Mouse (Mus musculus) midbrain, embryonic 10.5 days (tissue): ENCODE measurements around the gene Gm128. TPM values are rescaled to one million over a fixed set of nuclear protein-coding genes. Genes with fewer than 3 reads are reported as not detected.

ENCODE experiments used
- DNase-seq: peaks from one replicate; pipeline ENCODE4 v3.0.0-alpha.2; 2017; ENCODE audit warnings: low spot score
- H3K27ac ChIP-seq: fragments of 300-500 bp; sonication (generic); replicated peaks from 2 replicates; pipeline ENCODE4 v1.5.1; 2016; ENCODE audit warnings: mild to moderate bottlenecking
- H3K27me3 ChIP-seq: fragments of 300-500 bp; sonication (generic); 2 replicates; pipeline ENCODE4 v1.6.1; 2016; ENCODE audit warnings: low read depth, mild to moderate bottlenecking; ENCODE audit not compliant: poor library complexity, severe bottlenecking
- H3K36me3 ChIP-seq: fragments of 300-500 bp; sonication (generic); 2 replicates; pipeline ENCODE4 v1.6.1; 2016; ENCODE audit warnings: mild to moderate bottlenecking, moderate library complexity
- H3K4me1 ChIP-seq: fragments of 300-500 bp; sonication (generic); 2 replicates; pipeline ENCODE4 v1.6.1; 2016
- H3K4me3 ChIP-seq: fragments of 300-500 bp; sonication (generic); 2 replicates; pipeline ENCODE4 v1.5.1; 2016; ENCODE audit warnings: mild to moderate bottlenecking, moderate library complexity
- H3K9me3 ChIP-seq: fragments of 300-500 bp; sonication (generic); replicated peaks from 2 replicates; pipeline ENCODE4 v1.6.1; 2016; ENCODE audit warnings: mild to moderate bottlenecking
- WGBS: fragments of 180-500 bp; shearing (Covaris S2); methylation state at CpG from one replicate; pipeline ENCODE4 v1.1.7; 2016; 5-methylcytosine and 5-hydroxymethylcytosine counted together
- polyA plus RNA-seq: library from polyadenylated mRNA; unstranded; fragments of >200 nt; fragmentation: Nextera tagmentation; extraction: Ambion mirVana; gene quantifications from 2 replicates; pipeline ENCODE4 v1.2.1, GENCODE M21; 2016

The Gm128 gene
- polyA plus RNA-seq, 1 experiment from 2014 or later = 0.25 TPM

DNA sequence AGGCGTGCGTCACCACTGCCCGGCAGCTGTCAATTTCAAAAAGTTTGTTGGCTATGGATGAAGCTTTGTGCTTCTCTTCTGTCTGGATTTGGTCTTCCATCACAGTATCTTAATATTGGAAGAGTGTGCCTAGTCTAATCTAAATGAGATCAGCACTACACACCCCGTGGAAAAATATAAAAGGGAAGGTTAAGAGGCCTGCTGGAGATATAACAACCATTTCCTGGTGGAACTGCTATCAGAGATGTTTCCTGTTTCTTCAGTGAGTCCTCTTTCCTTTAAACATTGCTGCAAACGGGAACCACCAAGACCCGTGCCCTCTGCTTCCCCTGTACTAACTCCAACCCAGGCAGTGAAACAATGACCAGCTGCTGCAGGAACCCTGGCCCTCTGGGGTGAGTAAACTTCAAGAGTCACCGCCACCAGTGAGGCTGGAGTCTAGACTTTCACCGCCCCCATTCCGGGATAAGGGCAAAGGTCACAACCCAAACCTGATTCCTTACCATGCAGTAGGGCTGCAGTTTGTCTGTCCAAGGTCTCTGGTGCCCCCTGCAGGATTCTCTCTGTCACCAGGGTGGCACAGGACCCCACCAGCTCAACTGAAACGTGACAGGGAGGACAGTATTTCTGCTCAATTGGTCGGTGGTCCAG, 21.8 kb upstream of the Gm128 start:
- DNase-seq = peak; percentile 64
- peaks cover 92% of the 10 kb centered on the region for H3K36me3 ChIP-seq
- H3K27me3 ChIP-seq = no peaks in the 10 kb centered on the region
- H3K4me3 ChIP-seq = no peak overlapping the region
- WGBS = 47% methylated on average over 11 of the region's 11 CpGs
- peaks cover 6% of the 10 kb centered on the region; the same call in 1 of the 2 replicates for H3K4me1 ChIP-seq
- H3K27ac ChIP-seq = no peak overlapping the region; the same call in 1 of the 2 replicates
- no peaks in the 10 kb centered on the region for H3K9me3 ChIP-seq

DNA sequence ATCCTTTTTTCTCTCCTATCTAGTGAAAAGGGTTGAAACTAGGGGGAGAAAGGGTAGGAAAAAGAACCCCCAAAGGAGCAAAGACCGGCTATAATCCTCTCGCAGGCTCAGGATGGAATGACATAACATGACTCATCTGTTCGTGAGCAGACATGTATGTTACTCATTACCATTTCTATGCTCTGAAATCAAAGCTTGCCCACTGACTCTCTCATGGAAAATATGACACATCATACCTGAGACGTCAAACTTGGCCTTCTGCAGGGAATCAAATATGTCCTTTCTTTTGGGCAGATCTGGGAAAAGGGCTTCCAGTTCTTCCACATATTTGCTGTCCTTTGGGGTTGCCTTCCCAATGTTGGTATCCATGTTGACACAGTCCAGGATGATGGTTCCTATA, 20.6 kb upstream of the Gm128 start:
- H3K9me3 ChIP-seq = no peaks in the 10 kb centered on the region
- no peak for DNase-seq
- H3K27ac ChIP-seq = no peak overlapping the region
- H3K4me1 ChIP-seq = peaks cover 6% of the 10 kb centered on the region; the same call in 1 of the 2 replicates
- peaks cover 92% of the 10 kb centered on the region for H3K36me3 ChIP-seq
- 94% methylated on average over 4 of the region's 4 CpGs for WGBS
- H3K27me3 ChIP-seq = no peaks in the 10 kb centered on the region
- H3K4me3 ChIP-seq = no peak overlapping the region

DNA sequence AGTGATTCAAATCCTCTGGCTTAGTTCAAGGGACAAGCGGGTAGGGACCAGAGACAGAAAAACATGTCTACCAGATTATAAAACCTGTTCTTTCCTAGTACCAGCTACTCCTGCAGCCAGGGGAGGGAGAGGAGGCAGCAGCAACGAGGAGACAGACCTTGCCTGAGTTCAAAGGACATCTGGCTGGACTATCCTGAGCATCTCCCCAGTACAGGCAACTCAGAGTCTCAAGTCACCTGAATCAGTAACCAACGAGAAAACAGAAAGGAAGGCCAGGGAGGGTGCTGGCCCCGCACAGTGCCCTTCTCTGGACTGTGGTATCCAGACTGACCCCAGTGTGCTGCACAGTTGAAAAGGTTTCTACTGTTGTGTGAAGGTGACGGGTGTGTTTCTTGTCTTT, 15.5 kb upstream of the Gm128 start:
- peaks cover 96% of the 10 kb centered on the region for H3K36me3 ChIP-seq
- H3K4me1 ChIP-seq = no peaks in the 10 kb centered on the region
- no peak overlapping the region for H3K27ac ChIP-seq
- DNase-seq = no peak
- H3K27me3 ChIP-seq = no peaks in the 10 kb centered on the region
- no peak overlapping the region for H3K4me3 ChIP-seq
- no peaks in the 10 kb centered on the region for H3K9me3 ChIP-seq
- WGBS = 86% methylated on average over 5 of the region's 5 CpGs

DNA sequence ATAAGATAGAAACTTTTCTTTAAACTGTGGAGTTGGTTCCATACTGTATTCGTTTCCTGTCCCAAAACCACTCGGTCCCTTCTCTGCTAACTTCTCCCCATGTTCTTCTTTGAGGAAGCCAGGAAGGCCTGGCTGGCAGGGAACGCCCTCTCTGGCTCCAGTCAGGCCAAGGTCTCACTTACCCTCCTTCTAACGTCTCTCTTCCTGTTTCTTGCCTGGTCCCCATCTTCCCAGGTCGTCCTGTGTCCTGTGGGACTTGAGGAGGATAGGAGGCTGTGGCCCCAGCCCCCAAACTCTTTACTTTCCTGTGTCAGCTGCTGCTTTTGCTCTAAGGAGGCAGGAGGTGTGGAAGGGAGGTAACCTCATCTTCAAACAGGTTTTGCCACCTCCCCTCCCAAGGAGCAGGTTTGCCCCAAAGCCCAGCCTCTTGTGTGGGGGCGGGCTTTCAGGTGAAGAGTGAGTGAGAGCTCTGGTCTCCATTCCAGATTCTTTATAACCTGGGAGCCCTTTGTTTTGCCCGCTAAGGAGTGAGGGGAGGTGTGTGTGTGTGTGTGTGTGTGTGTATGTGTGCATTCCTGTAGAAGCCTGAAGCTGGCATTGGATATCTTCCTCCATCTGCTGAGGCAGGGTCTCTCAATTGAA, 9.5 kb upstream of the Gm128 start, which contains the start of gene Bnipl:
Bnipl (minus strand) TSS at position 411 of the 642 bp plus-strand sequence.
- WGBS = 59% methylated on average over 7 of the region's 7 CpGs
- H3K27me3 ChIP-seq = no peaks in the 10 kb centered on the region
- peaks cover 39% of the 10 kb centered on the region for H3K36me3 ChIP-seq
- DNase-seq = no peak
- no peaks in the 10 kb centered on the region for H3K9me3 ChIP-seq
- no peak within 1 kb of the TSS for H3K27ac ChIP-seq
- no peaks in the 10 kb centered on the region for H3K4me1 ChIP-seq
- no peak within 1 kb of the TSS for H3K4me3 ChIP-seq

DNA sequence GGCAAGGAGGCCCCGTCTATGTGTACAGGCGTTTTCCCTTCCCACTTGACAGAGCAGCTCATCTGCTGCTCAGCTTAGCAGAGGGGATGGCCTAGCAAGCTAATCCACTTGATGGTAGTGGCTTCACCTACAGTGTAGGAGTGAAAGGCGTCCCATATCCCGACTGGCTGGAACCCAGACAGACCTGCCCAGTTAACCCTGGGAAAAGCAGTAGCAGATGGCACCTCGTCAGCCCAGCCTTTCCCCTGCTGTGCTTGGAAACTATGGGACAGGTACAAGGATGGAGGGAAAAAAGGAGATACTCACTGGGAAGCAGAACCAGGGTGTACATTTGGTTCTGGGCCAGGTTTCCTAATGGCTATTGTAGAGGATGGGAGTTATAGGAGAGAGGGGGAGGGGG, 9.0 kb upstream of the Gm128 start:
- Histone ChIP-seq H3K36me3 (peaks cover 36% of the 10 kb centered on the region), H3K27me3 (no peaks in the 10 kb centered on the region), H3K4me3 (no peak overlapping the region), H3K4me1 (no peaks in the 10 kb centered on the region), H3K9me3 (no peaks in the 10 kb centered on the region), H3K27ac (no peak overlapping the region)
- WGBS = 82% methylated on average over 5 of the region's 5 CpGs
- DNase-seq = no peak

DNA sequence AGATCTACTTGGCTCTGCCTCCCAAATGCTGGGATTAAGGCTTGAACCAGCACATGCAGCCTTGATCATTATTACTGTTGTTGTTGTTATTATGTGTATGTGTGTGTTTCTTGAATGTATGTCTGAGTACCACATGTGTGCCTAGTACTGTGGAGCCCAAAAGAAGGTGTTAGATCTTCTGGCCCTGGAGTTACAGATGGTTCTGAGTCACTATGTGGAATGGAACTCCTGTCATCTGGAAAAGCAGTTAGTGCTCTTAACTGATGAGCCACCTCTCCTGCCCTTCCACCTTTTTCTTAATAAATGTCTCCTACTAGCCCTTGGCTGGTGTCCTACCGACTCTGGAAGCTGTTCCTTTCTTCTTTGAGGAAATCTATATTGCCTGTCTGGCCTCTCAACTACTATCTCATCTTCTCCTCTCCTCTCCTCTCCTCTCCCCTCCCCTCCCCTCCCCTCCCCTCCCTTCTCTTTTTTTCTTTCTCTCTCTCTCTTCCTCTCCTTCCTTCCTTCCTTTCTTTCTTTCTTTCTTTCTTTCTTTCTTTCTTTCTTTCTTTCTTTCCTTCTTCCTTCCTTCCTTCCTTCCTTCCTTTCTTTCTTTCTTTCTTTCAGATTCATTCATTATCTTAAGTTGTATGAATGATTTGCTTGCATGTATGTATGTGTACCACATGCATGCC, 6.4 kb upstream of the Gm128 start:
- 70% methylated on average over 1 of the region's 1 CpGs for WGBS
- Histone ChIP-seq H3K9me3 (no peaks in the 10 kb centered on the region), H3K27ac (no peak overlapping the region), H3K36me3 (peaks cover 15% of the 10 kb centered on the region), H3K27me3 (no peaks in the 10 kb centered on the region), H3K4me3 (no peak overlapping the region), H3K4me1 (no peaks in the 10 kb centered on the region)
- DNase-seq = no peak

DNA sequence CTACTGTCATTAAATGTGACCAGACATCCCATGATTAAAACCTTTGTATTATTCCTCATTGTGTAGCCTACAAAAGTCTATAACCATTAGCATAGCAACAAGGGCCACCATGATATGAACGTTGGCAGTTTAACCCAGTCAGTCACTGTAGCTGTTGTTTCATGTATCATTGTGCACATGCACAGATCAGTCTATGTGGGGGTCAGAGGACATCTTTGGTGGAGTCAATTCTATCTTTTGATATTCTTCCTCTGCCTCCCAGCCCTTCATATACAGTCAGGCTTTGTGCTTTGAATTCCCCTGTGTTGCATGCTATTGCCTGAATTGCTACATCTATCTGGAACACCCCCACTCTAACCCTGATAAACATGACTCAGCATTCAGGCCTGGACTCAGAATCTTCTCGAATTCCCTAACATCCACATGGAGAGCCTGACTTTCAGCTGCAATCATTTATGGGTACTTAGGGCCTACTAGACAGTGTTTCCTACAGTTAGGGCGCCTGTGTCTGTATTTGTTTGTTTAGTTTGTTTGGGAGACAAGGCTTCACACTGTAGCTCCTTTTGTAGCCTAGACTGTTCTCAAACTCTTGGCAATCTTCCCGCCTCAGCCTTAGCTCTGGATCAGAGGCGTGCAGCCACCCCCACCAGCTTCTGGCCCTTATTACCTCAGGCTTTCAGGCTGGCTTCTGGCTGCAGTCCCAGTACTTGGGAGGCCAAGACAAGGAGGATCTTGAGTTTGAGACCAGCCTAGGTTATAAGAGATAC, 5.2 kb upstream of the Gm128 start:
- 86% methylated on average over 5 of the region's 5 CpGs for WGBS
- DNase-seq = no peak
- no peak overlapping the region for H3K4me3 ChIP-seq
- peaks cover 8% of the 10 kb centered on the region; the same call in 1 of the 2 replicates for H3K36me3 ChIP-seq
- H3K4me1 ChIP-seq = no peaks in the 10 kb centered on the region
- no peaks in the 10 kb centered on the region for H3K9me3 ChIP-seq
- H3K27me3 ChIP-seq = no peaks in the 10 kb centered on the region
- no peak overlapping the region for H3K27ac ChIP-seq

DNA sequence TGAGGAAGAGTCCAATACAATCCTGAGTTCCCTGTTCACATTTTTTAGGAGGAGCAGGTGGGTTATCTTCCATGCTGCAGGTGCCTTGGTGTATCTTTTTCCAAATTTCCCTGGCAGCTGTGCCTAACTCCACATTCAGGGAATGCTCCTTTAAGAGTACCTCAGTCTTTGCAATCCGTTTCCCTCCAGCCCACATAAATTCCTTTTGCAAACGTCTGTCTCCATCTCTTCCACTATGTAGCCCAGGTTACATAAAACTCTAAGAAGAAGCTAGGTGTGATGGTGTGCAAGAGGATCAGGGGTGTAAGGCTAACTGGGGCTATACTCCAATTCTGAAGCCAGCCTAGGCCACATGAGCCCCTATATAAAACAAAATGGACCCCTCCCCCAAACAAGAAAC, 1.7 kb upstream of the Gm128 start:
- H3K4me1 ChIP-seq = peaks cover 13% of the 10 kb centered on the region
- no peaks in the 10 kb centered on the region for H3K9me3 ChIP-seq
- H3K36me3 ChIP-seq = peaks cover 17% of the 10 kb centered on the region
- WGBS = 84% methylated on average over 2 of the region's 2 CpGs
- no peak for DNase-seq
- H3K27ac ChIP-seq = no peak overlapping the region
- no peak overlapping the region for H3K4me3 ChIP-seq
- H3K27me3 ChIP-seq = no peaks in the 10 kb centered on the region

DNA sequence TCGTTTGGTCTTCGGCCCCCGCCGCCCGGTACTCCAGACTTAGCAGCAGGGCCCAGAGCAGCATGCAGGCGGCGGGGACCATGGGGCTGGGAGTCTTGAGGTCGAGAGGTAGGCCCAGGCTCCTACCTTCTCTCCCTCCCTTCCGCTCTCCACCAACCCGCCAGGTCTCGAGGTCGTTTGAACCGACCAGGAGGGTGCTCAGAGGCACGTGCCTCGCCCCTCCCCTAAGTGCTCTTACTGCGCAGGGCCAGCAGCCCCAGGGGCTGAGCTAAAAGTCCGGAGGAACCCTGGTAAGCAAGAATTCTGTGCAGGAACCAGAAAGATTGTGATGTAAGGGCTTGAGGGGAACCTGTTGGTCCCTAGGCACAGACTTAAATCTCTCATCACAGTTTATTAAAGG, 498 bp downstream of the Gm128 start:
- H3K27me3 ChIP-seq = no peaks in the 10 kb centered on the region
- H3K9me3 ChIP-seq = no peaks in the 10 kb centered on the region
- 37% methylated on average over 17 of the region's 17 CpGs for WGBS
- peak overlapping the region; percentile 21 for H3K4me3 ChIP-seq
- no peak for DNase-seq
- H3K4me1 ChIP-seq = peaks cover 13% of the 10 kb centered on the region
- peaks cover 38% of the 10 kb centered on the region for H3K36me3 ChIP-seq
- peak overlapping the region; percentile 46; the same call in 1 of the 2 replicates for H3K27ac ChIP-seq

DNA sequence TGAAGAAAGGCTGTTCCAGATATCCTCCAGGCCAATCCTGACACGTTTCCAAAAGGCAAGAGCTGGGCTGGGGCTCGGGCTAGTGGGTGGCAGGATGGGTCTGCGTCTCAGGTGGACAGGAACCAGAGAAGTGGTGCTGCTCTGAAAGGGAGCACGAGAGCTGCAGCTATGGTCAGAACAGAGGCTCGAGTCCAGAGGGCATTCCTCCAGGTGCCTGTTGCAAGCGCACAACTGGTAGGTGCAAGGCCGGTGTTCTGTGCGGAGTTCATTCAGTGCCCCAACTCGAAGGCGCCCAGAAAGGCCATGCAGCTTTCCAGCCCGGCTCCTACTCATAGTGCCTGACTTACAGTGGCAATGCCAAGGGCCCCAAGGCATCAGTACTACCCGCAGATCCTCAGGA, 1.4 kb downstream of the Gm128 start:
- Histone ChIP-seq H3K4me1 (peaks cover 16% of the 10 kb centered on the region), H3K27ac (no peak overlapping the region), H3K27me3 (no peaks in the 10 kb centered on the region), H3K4me3 (no peak overlapping the region), H3K9me3 (no peaks in the 10 kb centered on the region), H3K36me3 (peaks cover 42% of the 10 kb centered on the region)
- DNase-seq = no peak
- WGBS = 90% methylated on average over 12 of the region's 12 CpGs

DNA sequence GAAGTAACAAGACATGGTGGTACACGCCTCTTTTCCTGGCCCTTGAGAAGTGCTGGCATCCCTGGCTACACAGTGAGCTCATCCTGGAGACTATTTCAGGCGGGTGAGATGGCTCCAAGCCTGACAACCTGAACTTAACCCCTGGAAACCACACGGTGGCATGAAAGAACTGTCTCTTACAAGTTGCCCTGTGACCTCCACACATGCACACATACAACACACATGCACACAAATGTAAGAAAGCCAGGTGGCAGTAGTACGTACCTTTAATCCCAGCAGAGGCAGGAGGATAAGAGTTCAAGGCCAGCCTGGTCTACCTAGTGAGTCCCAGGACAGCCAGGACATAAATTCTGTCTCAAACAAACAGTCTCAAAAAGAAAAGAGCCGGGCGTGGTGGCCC, 2.4 kb downstream of the Gm128 start:
- H3K4me1 ChIP-seq = peaks cover 16% of the 10 kb centered on the region
- H3K4me3 ChIP-seq = no peak overlapping the region
- H3K9me3 ChIP-seq = no peaks in the 10 kb centered on the region
- WGBS = 92% methylated on average over 6 of the region's 6 CpGs
- no peak for DNase-seq
- H3K36me3 ChIP-seq = peaks cover 51% of the 10 kb centered on the region
- H3K27ac ChIP-seq = no peak overlapping the region
- no peaks in the 10 kb centered on the region for H3K27me3 ChIP-seq

DNA sequence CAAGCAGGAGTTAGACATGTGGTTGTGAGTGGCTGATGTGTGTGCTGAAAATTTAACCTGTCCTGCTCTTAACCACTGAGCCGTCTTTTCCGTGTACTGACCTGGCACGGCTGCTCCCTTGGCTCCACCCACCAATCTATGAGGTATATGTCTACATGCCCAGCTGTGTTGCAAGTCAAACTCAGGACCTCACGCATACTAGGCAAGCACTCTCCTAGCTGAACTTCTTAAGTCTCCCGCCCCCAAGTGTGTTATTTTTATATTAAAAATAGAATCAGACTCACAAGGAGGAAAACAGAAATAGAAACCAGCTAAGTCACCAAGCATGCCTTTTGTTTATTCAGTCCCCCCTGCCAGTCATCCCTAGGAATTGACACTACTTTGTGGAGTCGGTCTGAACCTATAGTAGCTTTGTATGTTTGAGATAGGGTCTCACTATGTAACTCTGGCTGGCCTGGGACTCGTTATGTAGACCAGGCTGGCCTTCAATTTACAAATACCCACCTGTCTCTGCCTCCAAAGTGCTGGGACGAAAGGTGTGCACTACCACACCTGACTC, 3.8 kb downstream of the Gm128 start:
- WGBS = 91% methylated on average over 8 of the region's 8 CpGs
- peaks cover 65% of the 10 kb centered on the region for H3K36me3 ChIP-seq
- H3K9me3 ChIP-seq = no peaks in the 10 kb centered on the region

More for the DNA sequence above, 3.8 kb downstream of the Gm128 start:
- H3K27ac ChIP-seq = no peak overlapping the region
- peaks cover 16% of the 10 kb centered on the region for H3K4me1 ChIP-seq
- H3K4me3 ChIP-seq = no peak overlapping the region
- no peak for DNase-seq
- no peaks in the 10 kb centered on the region for H3K27me3 ChIP-seq
